Mouse (Mus musculus) midbrain, embryonic 16.5 days (tissue): ENCODE measurements around the gene Zfp638. TPM values are rescaled to one million over a fixed set of nuclear protein-coding genes. Genes with fewer than 3 reads are reported as not detected.

Source experiments
- ATAC-seq: fragments of 200-750 bp; cut with Nextera tagmentation; 2 replicates; pipeline ENCODE4 v1.8.0; 2017; ENCODE audit warnings: moderate TSS enrichment
- H3K27ac ChIP-seq: fragments of 300-500 bp; sonication (generic); 2 replicates; pipeline ENCODE4 v1.5.1; 2014; ENCODE audit warnings: mild to moderate bottlenecking, low read length, mixed read lengths
- H3K27me3 ChIP-seq: fragments of 300-500 bp; sonication (generic); 2 replicates; pipeline ENCODE4 v1.6.1; 2014; ENCODE audit warnings: low read depth, low read length, mixed read lengths; ENCODE audit not compliant: control insufficient read depth, insufficient read depth
- H3K36me3 ChIP-seq: fragments of 300-500 bp; sonication (generic); 2 replicates; pipeline ENCODE4 v1.6.1; 2014; ENCODE audit warnings: mild to moderate bottlenecking, low read length, moderate library complexity, mixed read lengths; ENCODE audit not compliant: control insufficient read depth, insufficient read depth
- H3K4me1 ChIP-seq: fragments of 300-500 bp; sonication (generic); 2 replicates; pipeline ENCODE4 v1.6.1; 2014; ENCODE audit warnings: mild to moderate bottlenecking, low read length, mixed read lengths; ENCODE audit not compliant: control insufficient read depth, insufficient read depth
- H3K4me2 ChIP-seq: fragments of 300-500 bp; sonication (generic); 2 replicates; pipeline ENCODE4 v1.6.1; 2014; ENCODE audit warnings: mild to moderate bottlenecking, low read length, mixed read lengths
- H3K4me3 ChIP-seq: fragments of 300-500 bp; sonication (generic); 2 replicates; pipeline ENCODE4 v1.5.1; 2014; ENCODE audit warnings: low read depth, mild to moderate bottlenecking, low read length, moderate library complexity, mixed read lengths
- H3K9ac ChIP-seq: fragments of 300-500 bp; sonication (generic); 2 replicates; pipeline ENCODE4 v1.6.1; 2014; ENCODE audit warnings: low read depth, low read length, mixed read lengths
- H3K9me3 ChIP-seq: fragments of 300-500 bp; sonication (generic); replicated peaks from 2 replicates; pipeline ENCODE4 v1.6.1; 2014; ENCODE audit warnings: mild to moderate bottlenecking, low read length, mixed read lengths; ENCODE audit not compliant: control insufficient read depth, poor library complexity, severe bottlenecking
- WGBS: fragments of 180-500 bp; shearing (Covaris S2); extraction: QIAGEN DNeasy Blood & Tissue Kit; methylation state at CpG from one replicate; pipeline ENCODE4 v1.1.7; 2014; 5-methylcytosine and 5-hydroxymethylcytosine counted together
- polyA plus RNA-seq: library from polyadenylated mRNA; unstranded; fragments of >200 nt; fragmentation: Nextera tagmentation; extraction: Ambion mirVana; gene quantifications from 2 replicates; pipeline ENCODE4 v1.2.1, GENCODE M21; 2015

Zfp638 gene
- polyA plus RNA-seq, 1 experiment from 2014 or later, result 68.2 TPM

DNA sequence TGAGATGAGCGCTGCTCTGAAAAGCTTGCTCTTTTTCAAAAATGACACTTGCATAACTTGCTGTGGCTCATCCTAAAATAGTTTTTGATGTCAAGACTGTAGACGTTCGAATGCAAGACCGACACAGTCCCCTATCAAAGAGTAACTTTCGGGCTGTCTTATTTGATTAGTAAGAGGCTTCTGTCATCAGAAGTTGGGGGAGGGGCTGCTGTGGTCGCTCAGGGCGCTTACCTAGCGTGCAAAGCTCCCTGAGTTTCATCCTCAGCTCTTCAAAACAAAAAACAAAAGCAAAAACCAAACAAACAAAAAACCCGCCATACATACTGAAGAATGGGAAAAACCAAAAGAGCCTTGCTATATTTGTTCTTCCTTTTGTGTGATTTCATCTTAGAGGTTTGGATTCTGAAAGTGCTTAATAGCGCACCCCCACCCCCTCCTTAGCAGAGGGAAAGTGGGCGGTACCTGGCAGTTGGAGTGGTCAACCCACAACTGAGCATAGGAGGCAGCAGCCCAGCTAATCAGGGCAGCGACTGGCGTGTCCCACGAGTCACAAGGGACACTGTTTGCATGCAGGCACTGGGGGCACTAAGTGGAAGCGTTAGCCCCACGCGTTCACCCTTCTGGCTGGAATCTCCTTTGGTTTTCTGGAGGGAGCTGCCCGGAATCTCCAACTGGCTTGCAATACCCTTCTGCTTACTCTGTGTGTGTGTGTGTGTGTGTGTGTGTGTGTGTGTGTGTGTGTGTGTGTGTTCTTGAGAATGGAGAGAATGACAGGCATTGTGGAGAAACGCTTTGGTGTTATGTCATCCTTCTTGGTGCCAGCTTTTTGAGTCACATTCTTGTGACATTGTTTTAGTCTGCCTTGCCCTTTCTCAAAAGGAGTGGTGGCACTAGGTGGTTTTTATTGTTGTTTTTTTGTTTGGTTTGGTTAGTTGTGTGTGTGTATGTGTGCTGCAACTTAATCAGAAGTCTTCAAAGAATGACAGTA is 983 bp downstream of the Zfp638 start:
- no peaks in the 10 kb centered on the region for H3K36me3 ChIP-seq
- 3% methylated on average over 19 of the region's 19 CpGs for WGBS
- peak; percentile 49 for ATAC-seq

DNA sequence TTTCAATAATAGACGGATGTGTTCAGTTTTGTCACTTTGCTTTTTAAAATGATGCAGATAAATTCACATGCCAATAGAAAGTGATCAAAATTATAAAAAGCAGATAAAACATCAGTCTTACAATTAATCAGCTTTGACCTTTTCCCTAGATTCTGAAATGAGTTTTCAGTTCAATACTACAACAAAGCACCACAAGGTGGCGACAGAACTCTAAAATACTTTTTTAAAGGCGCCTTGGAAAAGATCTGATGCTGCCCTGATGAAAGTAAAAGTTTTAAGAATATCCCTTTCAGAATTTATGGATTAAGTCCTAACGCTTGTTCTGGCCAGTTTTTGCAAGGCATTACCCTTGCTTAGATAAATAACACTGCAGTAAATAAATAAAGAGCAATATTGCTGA is 12.9 kb downstream of the Zfp638 start:
- no peaks in the 10 kb centered on the region for H3K4me1 ChIP-seq
- 5% methylated on average over 4 of the region's 4 CpGs for WGBS
- H3K9me3 ChIP-seq, result no peaks in the 10 kb centered on the region
- no peak overlapping the region for H3K27ac ChIP-seq
- ATAC-seq, result no peak
- H3K4me3 ChIP-seq, result no peak overlapping the region
- no peak overlapping the region for H3K9ac ChIP-seq
- no peaks in the 10 kb centered on the region for H3K27me3 ChIP-seq
- H3K4me2 ChIP-seq, result 0 out of 2 replicates have a peak overlapping the region, but pooled peaks have one; percentile 14
- no peaks in the 10 kb centered on the region for H3K36me3 ChIP-seq

More for the DNA sequence above, 983 bp downstream of the Zfp638 start:
- H3K9me3 ChIP-seq, result no peaks in the 10 kb centered on the region
- no peaks in the 10 kb centered on the region for H3K27me3 ChIP-seq
- no peak overlapping the region; the same call in 1 of the 2 replicates for H3K27ac ChIP-seq
- peak overlapping the region; percentile 76 for H3K9ac ChIP-seq
- peak overlapping the region; percentile 98 for H3K4me2 ChIP-seq
- H3K4me1 ChIP-seq, result peaks cover 6% of the 10 kb centered on the region; the same call in 1 of the 2 replicates
- H3K4me3 ChIP-seq, result peak overlapping the region; percentile 82

GRCm38 (mm10) chr6:83886789-83887188 is 19.9 kb downstream of the Zfp638 start:
- no peak for ATAC-seq
- Histone ChIP-seq H3K27ac (no peak overlapping the region), H3K9me3 (no peaks in the 10 kb centered on the region), H3K27me3 (no peaks in the 10 kb centered on the region), H3K4me2 (no peak overlapping the region), H3K9ac (no peak overlapping the region), H3K4me1 (no peaks in the 10 kb centered on the region), H3K4me3 (no peak overlapping the region), H3K36me3 (no peaks in the 10 kb centered on the region)
- 93% methylated on average over 3 of the region's 3 CpGs for WGBS

DNA sequence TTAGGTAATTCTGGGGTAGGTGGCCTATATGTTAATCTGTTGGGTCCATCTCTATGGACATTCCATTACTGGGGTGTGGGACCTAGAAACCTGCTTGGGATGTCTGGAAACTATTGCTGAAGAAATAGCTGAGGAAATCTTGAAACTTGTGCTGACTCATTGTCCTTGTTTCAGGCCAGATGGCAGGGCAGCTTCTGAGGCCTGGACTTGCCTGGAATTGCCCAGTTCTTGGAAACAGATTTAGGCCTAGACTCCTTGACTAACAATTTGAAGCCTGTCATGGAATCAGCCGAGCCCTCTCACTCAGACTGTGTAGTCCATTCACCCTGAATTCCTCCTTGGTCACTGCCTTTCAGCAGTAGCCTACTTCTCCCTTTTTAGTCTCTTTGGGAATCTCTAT is 21.9 kb downstream of the Zfp638 start:
- no peak overlapping the region for H3K4me2 ChIP-seq
- 83% methylated on average over 1 of the region's 1 CpGs for WGBS
- H3K36me3 ChIP-seq, result no peaks in the 10 kb centered on the region
- no peaks in the 10 kb centered on the region for H3K9me3 ChIP-seq
- no peak overlapping the region for H3K27ac ChIP-seq
- no peak overlapping the region for H3K4me3 ChIP-seq
- no peak for ATAC-seq
- no peaks in the 10 kb centered on the region for H3K4me1 ChIP-seq
- H3K9ac ChIP-seq, result no peak overlapping the region
- no peaks in the 10 kb centered on the region for H3K27me3 ChIP-seq

DNA sequence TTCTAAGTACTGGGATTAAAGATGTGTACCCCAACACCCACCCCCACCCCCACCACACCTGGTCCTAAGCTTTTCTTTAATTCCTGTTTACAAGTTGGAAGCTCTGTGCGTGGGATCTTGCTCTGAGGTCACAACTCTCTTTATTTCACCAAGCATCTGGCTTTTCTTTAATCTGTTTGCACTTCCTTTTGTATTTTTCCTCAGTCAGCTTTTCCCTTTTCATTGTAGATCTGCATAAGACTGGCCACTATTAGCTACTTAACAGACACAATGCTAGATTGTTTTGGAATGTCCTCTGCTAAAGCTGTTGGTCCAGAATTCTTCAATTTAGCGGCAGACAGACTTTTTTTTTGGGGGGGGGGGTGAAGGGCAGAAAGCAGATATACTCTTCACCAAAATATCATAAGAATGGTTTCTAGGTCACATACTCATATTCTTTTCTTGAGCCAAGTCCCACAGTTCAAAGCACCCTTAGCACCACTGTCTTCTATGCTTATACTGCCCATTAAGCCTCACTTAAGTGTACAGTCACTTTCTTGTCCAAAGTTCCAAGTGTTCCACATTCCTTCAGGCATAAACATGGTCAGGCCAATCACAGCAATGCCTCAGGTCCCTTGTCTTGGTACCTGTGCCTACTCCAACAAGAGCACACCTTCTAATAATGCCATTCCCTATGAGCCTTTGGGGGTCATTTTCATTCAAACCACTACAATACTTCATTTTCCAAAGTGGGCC is 23.5 kb downstream of the Zfp638 start:
- no peaks in the 10 kb centered on the region for H3K27me3 ChIP-seq
- no peaks in the 10 kb centered on the region for H3K4me1 ChIP-seq
- H3K9ac ChIP-seq, result no peak overlapping the region
- H3K9me3 ChIP-seq, result no peaks in the 10 kb centered on the region
- 13% methylated on average over 2 of the region's 2 CpGs for WGBS
- ATAC-seq, result no peak
- no peak overlapping the region for H3K4me2 ChIP-seq
- H3K4me3 ChIP-seq, result no peak overlapping the region
- no peaks in the 10 kb centered on the region for H3K36me3 ChIP-seq
- H3K27ac ChIP-seq, result no peak overlapping the region

DNA sequence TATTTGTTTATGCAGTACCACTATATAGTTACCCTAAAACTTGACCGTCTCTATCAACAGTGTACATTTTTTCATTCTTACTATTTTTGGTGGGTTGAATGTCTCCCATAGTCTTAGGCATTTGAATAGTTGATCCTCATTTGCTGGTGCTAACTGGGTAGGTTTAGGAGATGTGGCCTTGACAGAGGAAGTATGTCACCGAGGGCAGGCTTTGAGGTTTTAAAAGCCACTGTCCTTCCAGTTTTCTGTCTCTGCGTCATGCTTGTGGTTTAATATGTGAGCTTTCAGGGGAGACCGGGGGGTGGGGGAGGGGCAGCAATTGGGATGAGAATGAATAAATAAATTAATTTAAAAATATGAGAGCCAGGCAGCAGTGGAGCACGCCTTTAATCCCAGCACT is 24.3 kb downstream of the Zfp638 start:
- H3K4me1 ChIP-seq, result no peaks in the 10 kb centered on the region
- H3K4me3 ChIP-seq, result no peak overlapping the region
- H3K9ac ChIP-seq, result no peak overlapping the region
- no peak overlapping the region for H3K27ac ChIP-seq
- WGBS, result 93% methylated on average over 5 of the region's 5 CpGs
- no peaks in the 10 kb centered on the region for H3K27me3 ChIP-seq
- H3K4me2 ChIP-seq, result no peak overlapping the region
- no peaks in the 10 kb centered on the region for H3K36me3 ChIP-seq
- no peaks in the 10 kb centered on the region for H3K9me3 ChIP-seq
- ATAC-seq, result no peak

DNA sequence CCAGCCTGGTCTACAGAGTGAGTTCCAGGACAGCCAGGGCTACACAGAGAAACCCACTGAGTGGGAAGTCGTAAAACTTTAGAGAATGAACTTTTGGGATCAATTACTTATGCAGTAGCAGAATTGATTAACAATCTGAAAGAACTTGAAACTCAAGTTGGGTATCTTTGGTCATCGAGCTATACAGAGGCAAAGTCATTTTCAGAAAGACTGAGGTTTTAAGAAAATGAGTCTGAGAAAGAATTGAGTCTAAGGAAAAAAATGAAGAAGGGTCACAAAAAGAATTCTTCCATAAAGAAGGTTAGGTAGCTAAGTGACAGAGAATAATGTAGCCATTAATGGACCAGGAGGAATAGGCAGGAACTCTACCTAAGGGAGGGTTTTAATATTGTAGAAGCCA is 24.8 kb downstream of the Zfp638 start:
- Histone ChIP-seq H3K27ac (no peak overlapping the region), H3K36me3 (no peaks in the 10 kb centered on the region), H3K9ac (no peak overlapping the region), H3K4me3 (no peak overlapping the region), H3K27me3 (no peaks in the 10 kb centered on the region), H3K4me1 (no peaks in the 10 kb centered on the region), H3K9me3 (no peaks in the 10 kb centered on the region), H3K4me2 (no peak overlapping the region)
- ATAC-seq, result no peak
- 88% methylated on average over 2 of the region's 2 CpGs for WGBS

DNA sequence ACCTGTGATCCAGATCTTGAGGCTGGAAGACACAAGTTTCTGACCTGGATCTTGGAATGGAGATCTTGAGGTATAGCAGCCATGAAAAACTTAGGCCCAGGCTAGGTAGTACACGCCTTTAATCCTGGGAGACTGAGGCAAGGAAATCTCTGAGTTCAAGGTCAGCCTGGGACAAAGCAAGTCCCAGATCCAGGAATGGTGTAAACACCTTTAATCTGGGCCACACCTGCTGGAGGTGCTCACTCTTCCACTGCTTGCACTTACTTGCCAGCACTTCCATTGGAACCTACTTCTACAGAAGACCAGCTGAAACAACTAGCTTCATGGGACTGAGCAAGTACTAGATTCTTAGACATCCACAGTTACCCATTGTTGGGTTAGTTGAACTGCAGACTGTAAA is 26.2 kb downstream of the Zfp638 start:
- Histone ChIP-seq H3K9ac (no peak overlapping the region), H3K9me3 (no peaks in the 10 kb centered on the region), H3K4me3 (no peak overlapping the region), H3K36me3 (no peaks in the 10 kb centered on the region), H3K27me3 (no peaks in the 10 kb centered on the region), H3K4me2 (no peak overlapping the region), H3K27ac (no peak overlapping the region), H3K4me1 (no peaks in the 10 kb centered on the region)
- 80% methylated on average over 1 of the region's 1 CpGs for WGBS
- ATAC-seq, result no peak

GRCm38 (mm10) chr6:83893584-83893983 is 26.7 kb downstream of the Zfp638 start:
- H3K4me1 ChIP-seq, result no peaks in the 10 kb centered on the region

More at GRCm38 (mm10) chr6:83893584-83893983, 26.7 kb downstream of the Zfp638 start:
- Histone ChIP-seq H3K27ac (no peak overlapping the region), H3K27me3 (no peaks in the 10 kb centered on the region), H3K36me3 (no peaks in the 10 kb centered on the region), H3K9me3 (no peaks in the 10 kb centered on the region), H3K4me2 (no peak overlapping the region), H3K9ac (no peak overlapping the region), H3K4me3 (no peak overlapping the region)
- 100% methylated on average over 1 of the region's 1 CpGs for WGBS
- no peak for ATAC-seq
